Mouse (Mus musculus): ENCODE data around the gene Snrk.

Gene Snrk

GRCm38 (mm10) chr9:122109553-122110225 lies 7.4 kb upstream of the Snrk start:
- no peak for DNase-seq

- no peak for DNase-seq
Measured at GRCm38 (mm10) chr9:122110508-122110907, 6.6 kb upstream of the Snrk start.

- DNase-seq = no peak
Measured at GRCm38 (mm10) chr9:122110921-122111320, 6.1 kb upstream of the Snrk start.

- DNase-seq = no peak
Measured at GRCm38 (mm10) chr9:122115552-122115951, 1.5 kb upstream of the Snrk start.

GRCm38 (mm10) chr9:122116359-122116758 lies 707 bp upstream of the Snrk start:
- no peak for DNase-seq

GRCm38 (mm10) chr9:122117692-122118529 lies 845 bp downstream of the Snrk start:
- peak; percentile 48 for DNase-seq

- peak; percentile 41 for DNase-seq
Measured at GRCm38 (mm10) chr9:122120089-122120488, 3.0 kb downstream of the Snrk start.

- DNase-seq = no peak
Measured at GRCm38 (mm10) chr9:122122113-122122512, 5.0 kb downstream of the Snrk start.

- no peak for DNase-seq
Measured at GRCm38 (mm10) chr9:122123181-122123580, 6.1 kb downstream of the Snrk start.

- DNase-seq = no peak
Measured at GRCm38 (mm10) chr9:122125723-122126290, 8.7 kb downstream of the Snrk start.

- DNase-seq = no peak
Measured at GRCm38 (mm10) chr9:122126790-122127189, 9.7 kb downstream of the Snrk start.

- DNase-seq = no peak
Measured at GRCm38 (mm10) chr9:122127271-122127785, 10.3 kb downstream of the Snrk start.

GRCm38 (mm10) chr9:122128686-122129085 lies 11.6 kb downstream of the Snrk start:
- DNase-seq = peak; percentile 56

GRCm38 (mm10) chr9:122130666-122131065 lies 13.6 kb downstream of the Snrk start:
- DNase-seq = no peak

GRCm38 (mm10) chr9:122132145-122132544 lies 15.1 kb downstream of the Snrk start:
- DNase-seq = no peak

GRCm38 (mm10) chr9:122135095-122135884 lies 18.2 kb downstream of the Snrk start:
- DNase-seq = no peak

GRCm38 (mm10) chr9:122135885-122136170 lies 18.8 kb downstream of the Snrk start:
- DNase-seq = no peak

GRCm38 (mm10) chr9:122137960-122138359 lies 20.9 kb downstream of the Snrk start:
- DNase-seq = no peak

GRCm38 (mm10) chr9:122138371-122139029 lies 21.4 kb downstream of the Snrk start:
- DNase-seq = no peak

GRCm38 (mm10) chr9:122139236-122139635 lies 22.2 kb downstream of the Snrk start:
- no peak for DNase-seq

GRCm38 (mm10) chr9:122143219-122143618 lies 26.2 kb downstream of the Snrk start:
- no peak for DNase-seq

GRCm38 (mm10) chr9:122144776-122145175 lies 27.7 kb downstream of the Snrk start:
- no peak for DNase-seq

GRCm38 (mm10) chr9:122145677-122146076 lies 28.6 kb downstream of the Snrk start:
- DNase-seq = no peak

All from thymus, postnatal 25 days (tissue).